Mouse (Mus musculus) right cerebral cortex, postnatal 25 days (tissue): Measurements from ENCODE around the gene Sfswap.

Experiments used
- DNase-seq: peaks from one replicate; pipeline ENCODE4 v3.0.0; 2022

Gene Sfswap

GRCm38 (mm10) chr5:129533731-129534130, 32.7 kb downstream of the Sfswap start:
- DNase-seq: no peak

GRCm38 (mm10) chr5:129534500-129534899, 33.5 kb downstream of the Sfswap start:
- DNase-seq: peak; percentile 76

- DNase-seq: no peak
These were observed 34.0 kb downstream of the Sfswap start for GRCm38 (mm10) chr5:129535021-129535420.

GRCm38 (mm10) chr5:129535431-129535830, 34.4 kb downstream of the Sfswap start:
- no peak for DNase-seq

GRCm38 (mm10) chr5:129538826-129539225, 37.8 kb downstream of the Sfswap start:
- DNase-seq: peak; percentile 37

- no peak for DNase-seq
These were observed 41.2 kb downstream of the Sfswap start for GRCm38 (mm10) chr5:129542236-129542635.

- no peak for DNase-seq
These were observed 44.8 kb downstream of the Sfswap start for GRCm38 (mm10) chr5:129545787-129546186.

GRCm38 (mm10) chr5:129549716-129550115, 48.7 kb downstream of the Sfswap start:
- DNase-seq: no peak

GRCm38 (mm10) chr5:129550790-129551189, 49.8 kb downstream of the Sfswap start:
- DNase-seq: no peak

- DNase-seq: no peak
These were observed 51.0 kb downstream of the Sfswap start for GRCm38 (mm10) chr5:129551991-129552390.

GRCm38 (mm10) chr5:129553642-129554041, 52.6 kb downstream of the Sfswap start:
- DNase-seq: no peak

- no peak for DNase-seq
These were observed 57.6 kb downstream of the Sfswap start for GRCm38 (mm10) chr5:129558591-129558990.

- DNase-seq: no peak
These were observed 58.3 kb downstream of the Sfswap start for GRCm38 (mm10) chr5:129559283-129559682.

GRCm38 (mm10) chr5:129562342-129562741, 61.3 kb downstream of the Sfswap start:
- no peak for DNase-seq

GRCm38 (mm10) chr5:129568596-129568995, 67.6 kb downstream of the Sfswap start:
- no peak for DNase-seq

GRCm38 (mm10) chr5:129578201-129578600, 77.2 kb downstream of the Sfswap start:
- no peak for DNase-seq

- DNase-seq: peak; percentile 50
These were observed 79.0 kb downstream of the Sfswap start for GRCm38 (mm10) chr5:129580046-129580445.

GRCm38 (mm10) chr5:129580572-129580971, 79.6 kb downstream of the Sfswap start:
- peak; percentile 55 for DNase-seq

- DNase-seq: peak; percentile 67
These were observed 80.0 kb downstream of the Sfswap start for GRCm38 (mm10) chr5:129581015-129581414.

GRCm38 (mm10) chr5:129583331-129583730, 82.3 kb downstream of the Sfswap start:
- DNase-seq: peak; percentile 40

GRCm38 (mm10) chr5:129583761-129584582, 83.0 kb downstream of the Sfswap start, which contains the start of gene Mmp17:
Mmp17 (plus strand) TSS chr5:129584169.
- peak; percentile 89 for DNase-seq

- peak; percentile 49 for DNase-seq
These were observed 83.8 kb downstream of the Sfswap start for GRCm38 (mm10) chr5:129584583-129585541.

- DNase-seq: peak; percentile 85
These were observed 85.0 kb downstream of the Sfswap start for GRCm38 (mm10) chr5:129586016-129586415.
